Mouse (Mus musculus) gastrocnemius, adult 2 months (tissue): ENCODE measurements around the gene Ttyh3. TPM values are rescaled to one million over a fixed set of nuclear protein-coding genes. Genes with fewer than 3 reads are reported as not detected.

ENCODE experiments used
- DNase-seq: peaks from one replicate; pipeline ENCODE4 v3.0.0; 2022
- H3K27ac ChIP-seq: fragments of 200-600 bp; 2 replicates; pipeline ENCODE4 v1.8.1; 2022; ENCODE audit warnings: mild to moderate bottlenecking
- H3K4me3 ChIP-seq: fragments of 200-600 bp; 2 replicates; pipeline ENCODE4 v1.8.1; 2022; ENCODE audit warnings: mild to moderate bottlenecking, moderate library complexity
- CTCF ChIP-seq: fragments of 200-600 bp; IDR thresholded peaks from 2 replicates; pipeline ENCODE4 v1.8.1; 2022; ENCODE audit warnings: antibody characterized with exemption, mild to moderate bottlenecking, moderate library complexity
- intact Hi-C: fragments of 180-260 bp; cut with DNase I; formaldehyde crosslinking; loops from one replicate; pipeline ENCODE4 v1.15.1; 2025
- total RNA-seq, 2 experiments: library from RNA; stranded (reverse); gene quantifications; 2 replicates each; pipeline ENCODE4 v1.2.3; 2021

The Ttyh3 gene
- total RNA-seq, 2 experiments from 2014 or later = 4.0 to 4.4 TPM

DNA sequence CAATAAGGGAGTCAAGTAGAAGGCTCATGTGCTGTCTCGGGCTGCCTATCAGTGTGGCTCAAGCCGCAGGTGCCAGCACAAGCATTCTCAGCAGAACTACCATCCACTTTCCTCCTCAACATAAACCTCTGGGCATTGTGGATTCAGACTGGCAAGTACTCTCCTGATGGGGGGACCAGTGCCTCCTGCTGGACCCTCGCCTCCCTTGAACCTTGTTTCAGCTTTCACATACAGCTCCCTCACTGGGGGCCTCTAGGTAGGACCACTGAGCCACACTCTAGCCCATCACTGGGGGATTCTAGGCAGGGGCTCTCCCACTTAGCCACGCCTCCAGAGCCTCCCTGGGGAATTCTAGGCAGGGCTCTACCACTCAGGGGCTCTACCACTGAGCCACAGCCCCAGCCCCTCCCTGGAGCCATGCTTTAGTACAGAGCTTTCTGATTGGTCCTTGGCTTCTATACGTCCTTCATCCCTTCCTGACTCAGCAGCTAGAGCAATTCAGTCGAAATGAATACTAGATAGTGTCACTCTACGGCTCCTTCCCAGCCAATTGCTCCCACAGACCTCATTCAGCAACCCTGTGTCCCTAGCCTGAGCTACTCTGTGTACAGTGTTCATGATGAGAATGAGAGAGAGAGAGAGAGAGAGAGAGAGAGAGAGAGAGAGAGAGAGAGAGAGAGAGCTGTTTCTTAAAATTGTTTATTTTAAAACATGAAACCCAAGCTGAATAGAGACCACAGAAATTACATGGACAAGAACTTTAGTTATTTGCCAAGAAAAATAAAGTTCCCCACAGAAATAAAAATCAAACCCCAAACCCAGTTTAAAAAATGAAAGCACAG, 28.7 kb downstream of the Ttyh3 start:
- TF ChIP-seq CTCF = no peak
- H3K27ac ChIP-seq = no peak overlapping the region
- DNase-seq = no peak
- H3K4me3 ChIP-seq = no peak overlapping the region
- intact Hi-C loops = loop anchor here (1.0 kb wide), 2 partner anchors 52 to 80 kb away; no protein-coding TSS in a partner anchor

DNA sequence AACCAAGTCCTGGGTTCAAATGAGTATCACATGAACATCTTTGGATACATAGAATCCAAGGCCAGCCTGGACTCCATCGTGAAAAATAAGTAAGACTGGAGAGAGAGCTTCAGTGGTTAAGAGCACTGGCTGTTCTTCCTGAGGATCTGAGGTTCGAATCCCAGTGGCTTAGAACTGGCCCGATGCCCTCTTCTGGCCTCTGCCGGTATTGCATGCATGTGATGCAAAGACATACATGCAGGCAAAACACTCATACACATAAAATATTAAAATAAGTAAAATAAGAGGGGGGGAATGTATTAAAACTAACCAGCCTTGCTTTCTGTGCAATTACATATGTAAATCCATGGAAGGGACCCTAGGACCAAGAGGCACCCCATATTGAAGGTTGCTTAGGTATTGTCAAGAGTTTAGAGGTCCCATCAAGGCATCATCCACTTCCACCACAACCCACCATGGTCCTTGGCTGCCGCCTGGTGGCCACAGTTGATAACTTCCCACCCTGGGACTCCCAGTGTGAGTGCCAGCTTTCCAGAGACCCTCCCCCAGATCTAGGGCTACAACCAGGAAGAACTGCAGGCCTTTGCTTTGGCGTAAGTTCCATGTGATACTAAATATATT, 29.6 kb downstream of the Ttyh3 start:
- Histone ChIP-seq H3K27ac (no peak overlapping the region), H3K4me3 (no peak overlapping the region)
- intact Hi-C loops = loop anchor here (1.0 kb wide), 2 partner anchors 51 to 79 kb away; no protein-coding TSS in a partner anchor
- TF ChIP-seq CTCF = peak; percentile 77
- DNase-seq = peak; percentile 81

DNA sequence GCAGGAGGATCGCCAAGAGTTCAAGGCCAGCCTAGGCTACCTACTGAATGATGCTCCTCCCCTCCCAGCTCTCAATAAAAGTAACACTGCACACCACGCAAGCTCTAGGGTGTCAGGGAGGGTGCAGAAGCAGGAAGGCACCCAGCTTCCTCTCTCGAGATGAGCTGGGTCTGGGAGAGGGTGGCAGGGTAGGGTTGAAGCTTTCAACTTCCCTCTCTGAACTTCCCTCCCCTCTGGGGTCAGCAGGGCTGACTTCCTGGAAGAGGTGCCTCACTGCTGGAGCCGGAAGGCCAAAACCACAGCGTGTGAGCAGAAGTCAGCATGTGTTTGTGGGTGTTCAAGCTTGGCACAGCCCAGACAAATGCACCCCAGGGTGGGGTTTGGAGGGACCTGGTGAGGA, 31.1 kb downstream of the Ttyh3 start:
- H3K4me3 ChIP-seq = no peak overlapping the region
- TF ChIP-seq CTCF = no peak
- DNase-seq = peak; percentile 41
- intact Hi-C loops = no loop called here
- H3K27ac ChIP-seq = peak overlapping the region; percentile 58

DNA sequence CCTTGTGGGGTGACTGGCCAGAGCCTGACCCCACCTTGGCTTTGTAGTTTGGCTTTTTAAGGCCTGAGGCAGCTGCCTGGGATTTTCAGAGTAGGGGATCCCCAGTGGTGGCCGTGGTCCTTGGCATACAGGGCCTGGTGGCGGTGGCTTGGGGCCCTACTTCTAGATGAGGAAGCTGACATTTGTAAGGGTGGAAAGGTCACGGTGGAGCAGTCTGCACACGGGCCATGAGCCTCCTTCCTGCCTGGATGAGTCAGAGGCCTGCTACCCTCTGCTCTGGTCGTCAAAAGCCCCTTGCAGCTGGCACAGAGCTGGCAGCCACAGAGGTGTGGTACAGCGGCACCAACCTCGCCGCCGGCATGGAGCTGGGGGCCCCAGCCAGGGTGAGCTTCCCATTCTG, 32.1 kb downstream of the Ttyh3 start:
- no peak for DNase-seq
- no peak for TF ChIP-seq CTCF
- H3K4me3 ChIP-seq = no peak overlapping the region
- peak overlapping the region; percentile 58 for H3K27ac ChIP-seq
- intact Hi-C loops = no loop called here

DNA sequence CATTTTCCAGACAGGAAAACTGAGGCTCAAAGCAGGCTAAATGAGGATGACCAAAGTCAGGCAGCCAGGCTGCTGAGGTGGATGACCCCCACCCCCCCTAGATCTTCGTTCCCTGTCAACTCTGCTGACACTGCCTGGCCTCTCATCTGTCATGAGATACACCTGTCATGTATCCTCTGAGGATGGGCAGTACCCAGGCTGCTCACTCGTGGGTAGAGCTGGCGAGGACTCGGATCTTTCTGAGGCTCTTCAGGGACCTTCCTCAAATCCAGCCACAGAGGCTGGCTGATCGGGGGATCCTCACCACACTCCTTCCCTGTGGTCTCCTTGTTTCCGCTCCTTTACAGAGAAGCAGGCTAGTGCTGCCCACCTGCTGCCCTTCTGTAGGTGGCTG, 32.7 kb downstream of the Ttyh3 start:
- intact Hi-C loops = no loop called here
- Histone ChIP-seq H3K4me3 (no peak overlapping the region), H3K27ac (peak overlapping the region; percentile 58; the same call in 1 of the 2 replicates)
- DNase-seq = no peak
- TF ChIP-seq CTCF = no peak

DNA sequence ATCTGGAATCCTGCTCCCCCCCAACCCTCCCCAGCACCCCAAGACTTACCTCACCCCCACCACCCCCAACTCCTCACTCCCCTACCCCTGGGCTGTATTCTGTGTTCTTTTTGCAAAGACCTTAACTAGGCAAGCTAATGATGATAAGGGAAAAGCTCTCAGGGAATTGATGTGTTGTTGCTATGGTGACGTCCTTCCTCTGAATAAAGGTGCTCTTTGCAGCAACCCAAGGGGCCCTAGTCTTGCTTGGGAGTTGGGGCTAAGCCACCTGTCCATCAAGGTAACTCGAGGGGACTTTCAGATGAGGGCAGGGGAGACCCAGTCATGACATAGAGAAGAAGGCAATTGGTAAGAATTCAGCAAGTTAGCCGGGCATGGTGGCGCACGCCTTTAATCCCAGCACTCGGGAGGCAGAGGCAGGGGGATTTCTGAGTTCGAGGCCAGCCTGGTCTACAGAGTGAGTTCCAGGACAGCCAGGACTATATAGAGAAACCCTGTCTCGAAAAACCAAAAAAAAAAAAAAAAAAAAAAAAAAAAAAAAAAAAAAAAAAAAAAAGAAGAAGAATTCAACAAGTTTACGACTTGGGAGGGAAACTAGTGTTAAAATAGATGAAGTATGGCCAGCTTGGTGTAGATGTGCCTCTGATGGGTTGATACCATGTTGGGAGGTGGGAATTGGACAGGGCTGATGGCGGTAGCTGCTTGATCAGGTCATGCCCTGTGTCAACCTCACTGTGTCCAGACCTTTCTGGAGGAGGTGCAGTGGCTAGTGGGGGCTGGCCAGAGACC, 33.3 kb downstream of the Ttyh3 start:
- no peak overlapping the region for H3K4me3 ChIP-seq
- no peak for DNase-seq
- intact Hi-C loops = no loop called here
- no peak overlapping the region; the same call in 1 of the 2 replicates for H3K27ac ChIP-seq
- no peak for TF ChIP-seq CTCF

DNA sequence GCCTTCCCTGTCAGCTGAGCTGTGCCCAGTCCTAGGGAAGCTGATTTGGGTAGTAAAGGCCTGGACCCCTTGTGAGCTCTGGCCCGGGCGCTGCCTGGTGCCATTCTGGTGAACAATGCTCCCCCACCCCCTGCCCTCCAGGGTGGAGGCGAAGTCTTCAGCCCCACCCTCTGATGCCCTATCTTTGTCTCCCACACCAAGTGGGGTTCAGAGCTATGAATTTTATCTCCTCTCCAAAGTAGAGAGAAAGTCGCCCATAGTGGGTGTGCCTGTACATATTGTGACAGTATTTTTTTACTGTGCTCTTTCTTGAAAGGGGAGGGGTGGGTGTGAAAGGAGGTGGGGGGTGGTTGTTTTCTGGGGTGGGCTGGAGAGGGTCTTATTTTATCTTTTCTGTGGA, 34.0 kb downstream of the Ttyh3 start:
- intact Hi-C loops = no loop called here
- TF ChIP-seq CTCF = no peak
- Histone ChIP-seq H3K4me3 (no peak overlapping the region), H3K27ac (no peak overlapping the region)
- no peak for DNase-seq

DNA sequence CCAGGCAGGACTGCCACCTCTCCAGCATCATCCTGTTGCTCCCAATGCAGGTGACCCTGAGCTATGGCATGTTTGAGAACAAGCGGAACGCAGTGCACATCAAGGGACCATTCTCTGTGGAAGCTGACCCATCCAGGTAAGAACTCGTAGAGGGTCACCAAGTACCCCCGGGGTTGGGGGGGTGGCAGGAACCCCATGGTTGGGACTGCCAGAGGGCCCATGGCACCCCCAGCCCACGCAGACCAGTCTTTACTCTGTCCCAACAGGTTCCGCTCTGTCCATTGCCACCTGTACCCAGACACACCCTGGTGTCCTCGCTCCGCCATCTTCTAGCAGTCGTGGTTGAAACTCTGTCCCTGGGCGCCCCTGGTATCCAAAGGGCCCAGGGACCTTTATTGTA, 34.7 kb downstream of the Ttyh3 start:
- Histone ChIP-seq H3K27ac (no peak overlapping the region), H3K4me3 (no peak overlapping the region)
- intact Hi-C loops = no loop called here
- no peak for TF ChIP-seq CTCF
- no peak for DNase-seq

DNA sequence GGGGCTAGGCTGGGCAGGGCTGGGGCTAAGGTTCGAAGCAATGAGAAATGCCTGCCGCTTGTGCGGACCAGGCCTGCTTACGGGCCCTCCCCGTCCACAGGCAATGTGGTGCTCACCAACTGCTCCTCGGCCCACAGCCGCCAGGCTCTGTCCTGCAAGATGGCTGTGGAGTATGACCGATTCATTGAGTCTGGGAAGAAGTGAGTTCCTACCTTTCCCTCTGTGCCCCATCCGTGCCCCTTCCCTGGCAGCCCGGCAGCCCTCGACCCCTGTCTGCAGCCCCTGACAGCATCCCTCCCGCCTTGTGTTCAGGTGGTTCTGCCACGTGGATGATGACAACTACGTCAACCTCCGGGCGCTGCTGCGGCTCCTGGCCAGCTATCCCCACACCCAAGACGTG, 36.6 kb downstream of the Ttyh3 start:
- peak overlapping the region; percentile 82; the same call in 1 of the 2 replicates for H3K27ac ChIP-seq

DNA sequence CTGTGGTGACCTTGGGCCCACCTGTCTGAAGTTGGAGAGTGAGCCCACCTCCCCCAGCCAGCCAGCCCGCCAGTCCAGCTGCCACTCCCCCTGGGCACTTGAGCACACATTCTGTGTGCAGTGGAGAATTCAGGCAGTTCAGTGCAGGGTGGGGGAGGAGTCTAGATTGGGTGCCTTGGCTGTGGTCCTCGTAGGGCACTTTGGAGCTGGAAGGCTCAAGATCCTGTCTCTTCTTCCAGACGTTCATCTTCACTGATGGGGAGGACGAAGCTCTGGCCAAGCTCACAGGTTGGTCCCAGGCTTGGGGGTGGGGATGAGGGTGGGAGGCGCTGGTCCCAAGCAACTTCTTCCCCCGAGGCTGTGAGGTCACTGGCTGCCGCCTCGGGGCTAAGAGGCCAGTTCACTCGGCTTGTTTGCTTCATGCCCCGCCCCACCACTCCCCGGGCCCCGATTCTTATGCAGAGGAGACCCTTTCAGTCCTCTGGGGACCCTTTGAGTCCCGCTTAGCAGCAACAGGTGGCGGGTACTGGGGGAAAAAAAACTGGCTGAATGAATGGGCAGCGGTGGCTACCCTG, 37.1 kb downstream of the Ttyh3 start:
- no peak for DNase-seq
- peak overlapping the region; percentile 83 for H3K4me3 ChIP-seq
- TF ChIP-seq CTCF = no peak
- peak overlapping the region; percentile 82 for H3K27ac ChIP-seq
- intact Hi-C loops = no loop called here

More for the DNA sequence above, 36.6 kb downstream of the Ttyh3 start:
- intact Hi-C loops = no loop called here
- TF ChIP-seq CTCF = no peak
- no peak for DNase-seq
- peak overlapping the region; percentile 83 for H3K4me3 ChIP-seq

DNA sequence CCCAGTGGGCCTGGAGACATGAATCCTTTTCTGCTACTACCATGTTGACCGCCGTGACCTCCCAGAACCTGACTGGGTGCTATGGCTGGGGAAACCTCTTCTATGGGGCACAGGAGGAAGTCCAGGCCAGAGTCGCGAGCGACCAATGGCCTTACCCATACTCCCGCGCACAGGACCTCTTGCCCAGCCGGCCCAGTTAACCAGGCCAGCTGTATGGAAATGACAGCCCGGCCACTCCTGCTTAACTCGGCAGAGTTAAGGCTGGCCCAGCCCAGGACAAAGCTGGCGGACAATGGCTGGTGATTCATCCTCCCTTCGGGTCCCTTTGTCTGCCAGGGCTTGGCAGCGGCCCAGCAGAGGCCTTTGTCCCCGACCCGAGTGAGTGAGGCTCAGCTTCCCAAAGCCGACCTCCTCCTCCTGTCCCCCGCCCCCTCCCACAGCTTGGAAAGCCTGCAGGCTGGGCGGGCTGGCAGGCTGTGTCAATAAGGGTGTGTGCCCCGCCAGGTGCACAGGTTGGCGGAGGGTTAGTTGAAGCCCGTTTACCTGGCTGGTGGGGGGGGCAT, 37.7 kb downstream of the Ttyh3 start:
- no peak for TF ChIP-seq CTCF
- peak overlapping the region; percentile 82 for H3K27ac ChIP-seq
- peak; percentile 86 for DNase-seq
- intact Hi-C loops = no loop called here
- H3K4me3 ChIP-seq = peak overlapping the region; percentile 83
